Mouse (Mus musculus) subcutaneous adipose tissue, adult 2 months (tissue): ENCODE results near the gene Apoe. TPM values are rescaled to one million over a fixed set of nuclear protein-coding genes. Genes with fewer than 3 reads are reported as not detected.

Source experiments
- polyA plus RNA-seq: library from polyadenylated mRNA; depleted of rRNA; stranded (reverse); fragments of >200 nt; gene quantifications from 2 replicates; pipeline ENCODE4 v1.2.3, GENCODE M21; 2012; ENCODE audit warnings: low replicate concordance; rRNA removed

Apoe gene
- 3,005 and 3,861 TPM in 2 replicates for polyA plus RNA-seq

GRCm38 (mm10) chr7:19698907-19699826 is at the start of gene Apoe:
Gene Apoe, minus strand, starts transcription at chr7:19699188.

DNA sequence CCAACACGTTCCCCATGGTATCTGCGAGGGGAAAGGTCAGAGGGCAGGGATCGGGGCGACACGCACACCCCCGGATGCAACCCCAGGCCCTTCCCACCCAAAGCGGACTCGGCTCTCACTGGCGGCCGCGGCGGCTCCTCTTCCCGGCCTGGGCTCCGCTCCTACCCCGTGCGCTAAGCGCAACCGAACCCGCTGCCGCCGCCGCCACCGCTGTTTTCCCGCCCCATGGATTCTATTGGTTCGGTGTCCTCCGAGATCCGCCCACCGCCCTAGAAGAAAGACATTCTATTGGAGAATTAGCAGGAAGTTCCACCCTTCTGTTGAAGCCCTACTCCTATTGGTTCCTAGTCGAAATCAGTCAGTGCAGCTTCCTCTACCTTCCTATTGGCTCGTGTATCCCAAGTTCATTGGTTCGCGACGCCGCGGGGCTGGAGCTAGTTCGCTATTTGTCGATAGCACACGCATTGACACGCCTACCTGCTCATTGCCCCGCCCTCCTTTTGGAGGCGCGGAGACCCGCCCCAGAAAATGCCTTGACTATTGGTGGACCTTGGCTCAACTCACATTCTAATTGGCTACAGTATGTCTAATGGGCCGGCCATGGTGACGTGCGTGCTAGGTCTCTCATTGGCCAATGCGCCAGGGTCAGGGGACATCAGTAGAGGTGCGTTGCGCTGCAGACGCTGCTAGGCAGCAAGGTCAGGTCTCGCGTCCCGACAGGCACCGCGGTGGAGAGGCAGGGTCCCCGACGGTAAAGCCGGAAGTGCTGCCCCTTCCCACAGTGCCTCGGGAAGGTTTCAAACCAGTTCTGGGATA is 16.5 kb upstream of the Apoe start, which contains the start of gene Tomm40:
Gene Tomm40 (minus strand): TSS at position 200 of the 816 bp plus-strand sequence.

DNA sequence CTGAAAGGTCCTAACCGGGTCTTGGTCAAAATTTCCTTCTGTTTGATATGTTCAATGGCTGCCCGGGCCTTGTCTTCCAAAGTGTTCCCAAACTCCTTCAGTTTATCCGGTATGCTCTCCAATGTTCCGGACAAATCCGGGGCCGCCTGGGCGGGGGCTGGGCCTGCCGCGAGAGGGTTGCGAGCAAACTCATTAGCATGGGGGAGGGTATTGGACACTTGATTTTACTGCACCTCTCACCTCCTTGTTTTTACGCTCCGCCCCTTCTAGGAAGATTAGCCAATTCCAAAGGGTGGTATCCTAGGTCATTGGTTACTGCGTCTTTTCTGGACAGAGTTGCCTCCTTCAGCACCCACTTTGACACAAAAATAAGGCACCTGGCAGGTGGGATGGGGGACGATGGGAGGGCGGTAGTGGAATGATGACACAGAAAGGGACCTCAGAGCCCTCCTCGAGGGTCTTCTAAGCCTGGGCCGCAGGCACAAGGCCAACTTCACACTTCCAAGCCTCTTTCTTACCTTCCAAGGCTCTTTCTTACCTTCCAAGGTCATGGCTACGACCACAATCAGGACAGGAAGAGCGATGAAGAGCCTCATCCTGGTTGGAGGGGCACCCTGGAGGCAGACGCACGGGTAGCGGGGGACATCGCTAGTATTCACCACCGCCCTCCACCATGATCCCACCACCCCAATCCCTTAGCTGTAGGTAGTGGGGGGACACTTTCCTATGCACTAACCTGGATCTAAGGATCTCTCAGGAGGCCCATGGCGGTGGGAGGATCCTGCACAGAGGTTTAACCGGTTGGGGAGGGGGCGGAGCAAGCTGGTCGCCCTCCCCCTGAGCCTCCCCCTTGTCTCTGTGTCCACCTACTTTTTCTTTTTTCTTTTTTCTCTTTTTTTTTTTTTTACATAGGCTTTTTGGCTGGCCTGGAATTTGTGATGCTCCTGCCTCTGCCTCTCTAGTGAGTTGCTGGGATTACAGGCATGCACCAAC is 6.8 kb downstream of the Apoe start, which contains the start of gene Apoc1:
Gene Apoc1 (minus strand): TSS at position 788 of the 993 bp plus-strand sequence.

GRCm38 (mm10) chr7:19681202-19681694 is 17.7 kb downstream of the Apoe start, which contains the start of the genes Gm44805 and Apoc4:
Gene Gm44805, minus strand, starts transcription at chr7:19681423.
Gene Apoc4, minus strand, starts transcription at chr7:19681479.

GRCm38 (mm10) chr7:19677872-19678271 is 21.1 kb downstream of the Apoe start, which contains the start of gene Apoc2:
Gene Apoc2, minus strand, starts transcription at chr7:19677941.

DNA sequence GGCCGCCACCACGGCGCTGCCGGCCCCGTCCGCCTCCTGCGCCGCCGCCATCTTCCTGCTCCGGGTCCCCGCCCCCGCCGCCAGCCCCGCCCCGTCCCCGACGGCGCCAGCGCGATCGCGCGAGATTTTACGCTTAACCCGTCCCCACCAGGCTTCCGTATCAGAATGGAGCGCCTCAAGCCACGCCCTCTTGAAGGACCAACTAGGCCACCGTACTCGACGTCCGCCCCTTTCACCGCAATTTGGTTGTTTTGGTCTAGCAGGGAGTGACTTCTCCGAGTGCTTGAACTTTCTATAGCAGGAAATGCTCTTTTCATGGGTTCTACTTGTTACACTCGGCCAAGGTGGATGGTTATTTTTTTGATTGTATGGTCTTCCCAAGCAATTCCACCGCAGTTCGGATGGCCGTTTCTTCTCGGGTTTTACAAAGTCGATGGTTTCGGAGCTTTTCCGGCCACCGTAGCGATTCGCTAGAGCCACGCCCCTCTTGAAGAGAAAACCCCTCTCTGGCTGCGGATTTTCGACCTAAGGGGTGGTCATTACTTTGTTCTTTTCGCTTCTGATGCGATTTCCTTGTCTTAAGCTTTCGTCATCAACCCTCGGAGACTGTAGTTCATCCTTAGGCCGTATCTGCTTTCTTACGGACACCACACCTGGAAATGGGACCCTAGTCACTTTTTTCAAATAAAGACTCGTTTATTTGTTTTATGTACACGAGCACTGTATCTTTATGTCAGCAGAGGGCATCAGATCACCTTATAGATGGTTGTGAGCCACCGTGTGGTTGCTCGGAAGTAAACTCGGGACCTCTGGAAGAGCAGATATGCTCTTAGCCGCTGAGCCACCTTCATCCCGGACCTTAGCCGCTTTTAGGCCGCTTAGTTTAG is 33.8 kb downstream of the Apoe start, which contains the start of gene Clptm1:
Gene Clptm1 (minus strand): TSS at position 79 of the 887 bp plus-strand sequence.

Other genes with a start within 250 kb of the Apoe start
- 18.5 and 22.2 TPM in 2 replicates for gene Mark4, start 240.4 kb downstream of the Apoe start, polyA plus RNA-seq
- gene Exoc3l2, start 235.9 kb downstream of the Apoe start, polyA plus RNA-seq, result 5.4 and 8.9 TPM in 2 replicates
- 10.2 and 10.3 TPM in 2 replicates for gene Bloc1s3, start 190.8 kb downstream of the Apoe start, polyA plus RNA-seq
- gene Trappc6a, start 190.8 kb downstream of the Apoe start, polyA plus RNA-seq, result 57.2 and 69.0 TPM in 2 replicates
- 0.12 and 0.17 TPM in 2 replicates for gene Nkpd1, start 181.3 kb downstream of the Apoe start, polyA plus RNA-seq
- 86.6 and 114 TPM in 2 replicates for gene Ppp1r37, start 136.1 kb downstream of the Apoe start, polyA plus RNA-seq
- gene Zfp296, start 121.9 kb downstream of the Apoe start, polyA plus RNA-seq, result 3.0 and 3.7 TPM in 2 replicates
- gene Gemin7, start 121.6 kb downstream of the Apoe start, polyA plus RNA-seq, result 113 and 137 TPM in 2 replicates
- gene Clasrp, start 94.7 kb downstream of the Apoe start, polyA plus RNA-seq, result 61.1 and 124 TPM in 2 replicates
- 28.9 TPM in 2 replicates for gene Relb, start 69.8 kb downstream of the Apoe start, polyA plus RNA-seq
- gene Clptm1, start 34.2 kb downstream of the Apoe start, polyA plus RNA-seq, result 164 and 172 TPM in 2 replicates
- gene Apoc2, start 21.2 kb downstream of the Apoe start, polyA plus RNA-seq, result 7.1 and 7.5 TPM in 2 replicates
- gene Gm44805, start 17.8 kb downstream of the Apoe start, polyA plus RNA-seq, result 0.23 and 0.77 TPM in 2 replicates
- 1.8 and 3.5 TPM in 2 replicates for gene Apoc4, start 17.7 kb downstream of the Apoe start, polyA plus RNA-seq
- 41.6 and 87.3 TPM in 2 replicates for gene Apoc1, start 6.5 kb downstream of the Apoe start, polyA plus RNA-seq
- gene Tomm40, start 16.2 kb upstream of the Apoe start, polyA plus RNA-seq, result 93.4 and 95.3 TPM in 2 replicates
- gene Nectin2, start 51.3 kb upstream of the Apoe start, polyA plus RNA-seq, result 51.4 and 81.3 TPM in 2 replicates
- 158 and 187 TPM in 2 replicates for gene Bcam, start 71.8 kb upstream of the Apoe start, polyA plus RNA-seq
- 0.19 and 14.1 TPM in 2 replicates for gene Cblc, start 97.6 kb upstream of the Apoe start, polyA plus RNA-seq
- gene Bcl3, start 123.6 kb upstream of the Apoe start, polyA plus RNA-seq, result 21.1 and 29.7 TPM in 2 replicates
- gene Gm19345, start 152.8 kb upstream of the Apoe start, polyA plus RNA-seq, result 0.13 TPM in 1 of 2 replicates, not detected in the other
- gene Ceacam16, start 162.1 kb upstream of the Apoe start, polyA plus RNA-seq, result 0.32 and 0.42 TPM in 2 replicates
- gene Ceacam19, start 188.8 kb upstream of the Apoe start, polyA plus RNA-seq, result 0.04 and 0.23 TPM in 2 replicates
- 22.2 and 29.8 TPM in 2 replicates for gene Pvr, start 222.0 kb upstream of the Apoe start, polyA plus RNA-seq